Mouse (Mus musculus) T-helper 2 cell (primary cell): ENCODE results near the gene Edem3.

Experiments
- in situ Hi-C: fragments of 300-600 bp; cut with MboI, MseI; formaldehyde crosslinking; loops from one replicate; pipeline ENCODE4 v1.15.1; 2025; ENCODE audit warnings: high pct_unique_total_duplicates

Gene Edem3

GRCm38 (mm10) chr1:151862109-151862508 lies 106.9 kb downstream of the Edem3 start:
- in situ Hi-C loops = no loop called here

- in situ Hi-C loops = no loop called here
Measured at GRCm38 (mm10) chr1:151863135-151863796, 108.1 kb downstream of the Edem3 start.

- in situ Hi-C loops = no loop called here
Measured at GRCm38 (mm10) chr1:151863797-151864147, 108.6 kb downstream of the Edem3 start.

GRCm38 (mm10) chr1:151864326-151864725 lies 109.2 kb downstream of the Edem3 start:
- in situ Hi-C loops = no loop called here
